Mouse (Mus musculus) gastrocnemius, postnatal 14 days (tissue): Measurements from ENCODE around the gene Glo1. TPM values are rescaled to one million over a fixed set of nuclear protein-coding genes. Genes with fewer than 3 reads are reported as not detected.

ENCODE experiments used
- DNase-seq: peaks from one replicate; pipeline ENCODE4 v3.0.0; 2021; ENCODE audit warnings: mixed read lengths
- intact Hi-C: fragments of 180-260 bp; cut with DNase I; formaldehyde crosslinking; loops from one replicate; pipeline ENCODE4 v1.15.1; 2025; ENCODE audit warnings: low total_unique reads
- total RNA-seq, 2 experiments: library from RNA; stranded (reverse); gene quantifications; 2 replicates each; pipeline ENCODE4 v1.2.3; 2021

Glo1 gene
- total RNA-seq, 2 experiments from 2014 or later = 125 to 128 TPM

DNA sequence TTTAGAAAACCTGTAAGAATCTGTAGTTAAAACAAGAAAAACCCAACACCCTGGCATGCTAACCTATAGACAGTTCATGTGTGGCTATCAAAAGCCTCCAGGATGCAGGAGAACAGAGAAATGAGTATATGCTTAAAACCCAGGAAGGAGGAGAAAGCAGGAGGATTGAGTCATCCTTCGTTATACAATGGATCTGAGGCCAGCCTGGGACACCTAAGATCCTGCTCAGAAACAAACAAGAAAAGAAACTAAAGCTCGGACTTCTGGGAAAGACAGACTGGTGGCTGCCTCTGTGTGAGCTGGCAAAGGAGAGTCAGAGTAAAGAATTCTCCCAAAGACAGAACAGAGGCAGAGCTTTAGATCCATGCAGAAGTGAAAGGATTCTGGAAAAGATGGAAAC is 68.0 kb downstream of the Glo1 start:
- no peak for DNase-seq
- intact Hi-C loops = loop anchor here (5.0 kb wide), 1 partner anchor 34 kb away; no protein-coding TSS in a partner anchor

DNA sequence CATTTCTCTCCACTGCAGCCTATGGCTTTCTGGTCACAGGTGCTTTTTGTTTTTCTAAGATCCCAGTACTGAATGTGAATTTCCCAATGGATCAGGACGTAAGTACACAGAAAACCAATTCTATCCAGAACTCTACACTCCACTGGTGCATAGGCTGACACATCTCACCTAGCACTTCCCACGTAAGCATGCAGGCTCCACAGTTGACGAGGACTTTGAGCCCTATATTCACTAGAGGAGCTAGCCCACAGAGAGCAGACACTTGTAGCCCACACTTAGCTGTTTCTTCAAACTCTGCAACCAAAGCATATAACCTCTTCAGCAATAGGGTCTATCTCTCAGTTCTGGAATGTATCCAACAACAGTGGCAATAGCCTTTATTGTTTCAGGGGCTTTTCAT is 70.2 kb downstream of the Glo1 start:
- intact Hi-C loops = loop anchor here (5.0 kb wide), 1 partner anchor 36 kb away; no protein-coding TSS in a partner anchor
- no peak for DNase-seq

GRCm38 (mm10) chr17:30553027-30553937 is 73.4 kb downstream of the Glo1 start:
- DNase-seq = no peak
- intact Hi-C loops = no loop called here

GRCm38 (mm10) chr17:30550774-30551107 is 75.9 kb downstream of the Glo1 start:
- DNase-seq = no peak
- intact Hi-C loops = no loop called here

GRCm38 (mm10) chr17:30549899-30550773 is 76.5 kb downstream of the Glo1 start:
- DNase-seq = no peak
- intact Hi-C loops = no loop called here

DNA sequence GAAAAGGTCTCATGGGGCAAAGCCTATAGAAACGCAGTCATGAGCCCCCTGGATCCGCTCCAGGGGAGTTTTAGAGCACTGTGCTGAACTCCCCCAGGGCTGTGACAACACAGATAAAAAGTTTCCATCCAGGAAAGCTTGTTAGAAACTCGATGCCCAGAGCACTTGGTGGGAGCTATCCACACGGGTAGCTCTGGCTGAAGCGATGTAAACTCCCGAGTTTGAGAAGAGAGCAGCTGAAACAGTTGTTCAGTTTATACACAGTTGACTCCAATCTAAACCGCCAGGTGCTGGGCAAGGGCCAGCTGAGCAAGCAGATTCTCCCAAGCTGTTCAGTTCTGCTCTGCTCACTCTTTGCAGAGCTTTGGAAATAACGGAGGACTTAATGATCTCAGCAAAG is 87.6 kb downstream of the Glo1 start:
- peak; percentile 61 for DNase-seq
- intact Hi-C loops = no loop called here

DNA sequence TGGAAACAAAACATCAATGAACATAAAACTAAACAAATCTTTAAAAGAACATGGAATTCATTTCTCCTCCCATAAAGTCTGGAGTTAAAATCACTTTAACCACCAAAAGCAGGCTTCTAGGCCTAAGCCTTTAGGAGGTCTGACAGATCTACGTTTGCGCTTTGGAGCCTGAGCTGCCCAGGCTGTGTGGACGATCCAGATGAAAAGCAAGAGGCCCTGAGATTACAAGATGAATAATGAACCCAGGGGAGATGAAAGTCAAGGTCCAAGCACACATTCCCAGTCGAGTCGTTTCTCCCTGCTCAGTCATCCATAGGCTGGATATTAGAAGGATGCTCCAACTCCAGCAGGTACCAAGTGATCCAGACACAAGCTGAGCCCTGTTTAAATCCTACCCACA is 90.0 kb downstream of the Glo1 start:
- intact Hi-C loops = no loop called here
- DNase-seq = no peak

Other genes with a start within 250 kb of the Glo1 start
- gene Btbd9, start 50.4 kb downstream of the Glo1 start, total RNA-seq = 10 to 100 TPM in 1 of 2 experiments, 1 to 10 TPM in 1; 9.7 to 14.8 TPM
- gene Dnah8, start 2.5 kb downstream of the Glo1 start, total RNA-seq = 1 to 10 TPM in 1 of 2 experiments, under 1 TPM in 1; 0.90 to 1.6 TPM